Comparison of ENCODE assay signal across 8 mouse cellular contexts in the genomic region with DNA sequence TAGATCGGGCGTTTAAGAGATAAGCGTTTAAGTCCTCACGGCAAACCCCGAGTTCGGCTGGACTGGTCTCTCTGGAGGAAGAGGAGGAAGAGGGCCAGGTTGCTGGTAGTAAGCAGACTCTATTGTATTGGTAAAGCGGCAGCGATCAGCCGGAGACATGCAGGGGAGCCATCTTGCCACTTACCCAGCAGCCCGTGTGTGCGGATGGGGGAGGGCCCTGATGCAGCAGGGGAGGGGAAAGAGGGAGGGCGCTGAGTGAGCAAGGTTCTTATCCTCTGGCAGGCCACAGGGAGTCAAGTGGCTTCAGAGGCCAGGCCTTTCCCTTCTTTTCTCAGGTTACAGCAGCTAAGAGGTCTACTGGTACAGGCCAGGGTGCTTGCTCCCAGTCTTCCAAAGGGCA. TPM values are rescaled to one million over a fixed set of nuclear protein-coding genes. Genes with fewer than 3 reads are reported as not detected.
DNase-seq lines count a peak whose midpoint lies in the region; TF ChIP-seq lines count a peak whose summit lies in the region.

No protein-coding gene starts in this region.

- H3K27me3 ChIP-seq in megakaryocyte, embryonic 14.5 days (replicated peaks) = no peaks in the 10 kb centered on the region

- TF ChIP-seq CTCF in cortical plate, adult 2 months (IDR thresholded peaks at IDR 0.05; ENCODE audit: extremely low read depth, insufficient read depth, low read length) = no peak

- peak overlapping the region; percentile 70 for H3K4me3 ChIP-seq in cortical plate, adult 2 months (ENCODE audit: insufficient read depth, low read length)
- H3K4me3 ChIP-seq in megakaryocyte, embryonic 14.5 days (replicated peaks) = peak overlapping the region; percentile 94

- peaks cover 76% of the 10 kb centered on the region for H3K36me3 ChIP-seq in megakaryocyte, embryonic 14.5 days (replicated peaks; ENCODE audit: low read length)

- peak; percentile 91 to 96 for DNase-seq in adrenal gland, adult (ENCODE audit: inconsistent age in 2 of 2, low spot score in 1 of 2)
- DNase-seq in gastrocnemius, adult 8-10 months (ENCODE audit: low spot score in 2 of 2) = peak; percentile 79 to 86
- DNase-seq in induced T-regulatory cell, adult 2 months (ENCODE audit: low read depth) = peak; percentile 87
- DNase-seq in left cerebral cortex, adult 9 months (ENCODE audit: low spot score in 2 of 2) = peak; percentile 59 to 84
- DNase-seq in right cerebral cortex, adult 2 months (ENCODE audit: low spot score in 2 of 2) = peak; percentile 79 to 86
- DNase-seq in urinary bladder, postnatal 25 days (ENCODE audit: low spot score) = peak; percentile 76

- peak; percentile 85; the same call in 1 of the 2 replicates for TF ChIP-seq POLR2A in cortical plate, adult 2 months (IDR thresholded peaks at IDR 0.05; ENCODE audit: extremely low read depth, insufficient read depth, low read length)

- H3K9me3 ChIP-seq in megakaryocyte, embryonic 14.5 days = no peaks in the 10 kb centered on the region

- no peak overlapping the region for H3K27ac ChIP-seq in cortical plate, adult 2 months (ENCODE audit: insufficient read depth, low read length)

- H3K4me1 ChIP-seq in cortical plate, adult 2 months (ENCODE audit: control insufficient read depth, insufficient read depth, low read length) = peaks cover 7% of the 10 kb centered on the region; the same call in 1 of the 2 replicates
- H3K4me1 ChIP-seq in megakaryocyte, embryonic 14.5 days = peaks cover 48% of the 10 kb centered on the region

RNA-seq across cellular contexts. Expression of a gene that starts 12.3 kb away (rescaled TPM):
- 13.3 and 18.6 TPM in 2 replicates for polyA plus RNA-seq in cortical plate, adult 2 months (2012; rRNA removed)
- under 1 TPM in 2 of 4 experiments, not detected in 2; 0.08 to 0.12 TPM for total RNA-seq in gastrocnemius, adult 8-10 months (2022)
- polyA plus RNA-seq in megakaryocyte, embryonic 14.5 days (2012; ENCODE audit: insufficient read depth, low replicate concordance) = 2.7 and 5.5 TPM in 2 replicates

RNA-seq across cellular contexts. Expression of a gene that starts 12.7 kb away (rescaled TPM):
- polyA plus RNA-seq in cortical plate, adult 2 months (2012; rRNA removed) = not detected in 2 replicates
- total RNA-seq in gastrocnemius, adult 8-10 months (2022) = not detected
- polyA plus RNA-seq in megakaryocyte, embryonic 14.5 days (2012; ENCODE audit: insufficient read depth, low replicate concordance) = not detected in 2 replicates

RNA-seq across cellular contexts. Expression of a gene that starts 32.3 kb away (rescaled TPM):
- 0.17 and 0.23 TPM in 2 replicates for polyA plus RNA-seq in cortical plate, adult 2 months (2012; rRNA removed)
- not detected for total RNA-seq in gastrocnemius, adult 8-10 months (2022)
- not detected in 2 replicates for polyA plus RNA-seq in megakaryocyte, embryonic 14.5 days (2012; ENCODE audit: insufficient read depth, low replicate concordance)

RNA-seq across cellular contexts. Expression of a gene that starts 32.5 kb away (rescaled TPM):
- polyA plus RNA-seq in cortical plate, adult 2 months (2012; rRNA removed) = 35.1 and 37.9 TPM in 2 replicates
- 1 to 10 TPM; 7.1 to 9.4 (median 8.0) TPM for total RNA-seq in gastrocnemius, adult 8-10 months (2022)
- 28.9 and 131 TPM in 2 replicates for polyA plus RNA-seq in megakaryocyte, embryonic 14.5 days (2012; ENCODE audit: insufficient read depth, low replicate concordance)

RNA-seq across cellular contexts. Expression of a gene that starts 33.2 kb away (rescaled TPM):
- polyA plus RNA-seq in cortical plate, adult 2 months (2012; rRNA removed) = 169 and 194 TPM in 2 replicates
- 10 to 100 TPM; 46.2 to 72.1 (median 55.9) TPM for total RNA-seq in gastrocnemius, adult 8-10 months (2022)
- polyA plus RNA-seq in megakaryocyte, embryonic 14.5 days (2012; ENCODE audit: insufficient read depth, low replicate concordance) = 85.2 and 218 TPM in 2 replicates
